Mouse (Mus musculus) CD4-positive naive resting alpha-beta T cell, adult 76 days (primary cell): Measurements from ENCODE around the gene Tnmd. TPM values are rescaled to one million over a fixed set of nuclear protein-coding genes. Genes with fewer than 3 reads are reported as not detected.

Experiments
- total RNA-seq: library from RNA; stranded (reverse); gene quantifications from one replicate; pipeline ENCODE4 v1.2.4, GENCODE M21; 2023

The Tnmd gene
- not detected for total RNA-seq

GRCm38 (mm10) chrX:133850680-133851079 lies at the start of gene Tnmd:
Gene Tnmd, plus strand, starts transcription at chrX:133850980.

GRCm38 (mm10) chrX:133898014-133898542 lies 47.3 kb downstream of the Tnmd start, which contains the start of gene Tspan6:
Gene Tspan6, minus strand, starts transcription at chrX:133898429.

GRCm38 (mm10) chrX:133908261-133908660 lies 57.5 kb downstream of the Tnmd start, which contains the start of gene Srpx2:
Gene Srpx2, plus strand, starts transcription at chrX:133908426.

Other genes starting within 250 kb of the Tnmd start
- not detected for gene Pcdh19, start 162.0 kb upstream of the Tnmd start, total RNA-seq
- gene Tspan6, start 47.4 kb downstream of the Tnmd start, total RNA-seq: 0.76 TPM
- not detected for gene Srpx2, start 57.4 kb downstream of the Tnmd start, total RNA-seq
- not detected for gene Sytl4, start 130.8 kb downstream of the Tnmd start, total RNA-seq
- gene Cstf2, start 208.2 kb downstream of the Tnmd start, total RNA-seq: 42.3 TPM